Mouse (Mus musculus) forebrain, embryonic 12.5 days (tissue): ENCODE data around the gene Bcs1l. TPM values are rescaled to one million over a fixed set of nuclear protein-coding genes. Genes with fewer than 3 reads are reported as not detected.

Experiments
- ATAC-seq: fragments of 200-750 bp; cut with Nextera tagmentation; 2 replicates; pipeline ENCODE4 v1.8.0; 2017; ENCODE audit warnings: moderate TSS enrichment; ENCODE audit not compliant: low FRiP score
- H3K27ac ChIP-seq: fragments of 300-500 bp; sonication (generic); 2 replicates; pipeline ENCODE4 v1.5.1; 2016; ENCODE audit warnings: mild to moderate bottlenecking
- H3K27me3 ChIP-seq: fragments of 300-500 bp; sonication (generic); 2 replicates; pipeline ENCODE4 v1.6.1; 2016; ENCODE audit warnings: mild to moderate bottlenecking
- H3K36me3 ChIP-seq: fragments of 300-500 bp; sonication (generic); replicated peaks from 2 replicates; pipeline ENCODE4 v1.6.1; 2016; ENCODE audit warnings: mild to moderate bottlenecking
- H3K4me1 ChIP-seq: fragments of 300-500 bp; sonication (generic); 2 replicates; pipeline ENCODE4 v1.6.1; 2016
- H3K4me2 ChIP-seq: fragments of 300-500 bp; sonication (generic); 2 replicates; pipeline ENCODE4 v1.6.1; 2016; ENCODE audit warnings: mild to moderate bottlenecking, moderate library complexity
- H3K4me3 ChIP-seq: fragments of 300-500 bp; sonication (generic); replicated peaks from 2 replicates; pipeline ENCODE4 v1.5.1; 2016; ENCODE audit warnings: mild to moderate bottlenecking
- H3K9ac ChIP-seq: fragments of 300-500 bp; sonication (generic); 2 replicates; pipeline ENCODE4 v1.6.1; 2016; ENCODE audit warnings: mild to moderate bottlenecking
- H3K9me3 ChIP-seq: fragments of 300-500 bp; sonication (generic); 2 replicates; pipeline ENCODE4 v1.6.1; 2016
- WGBS: fragments of 180-500 bp; shearing (Covaris S2); methylation state at CpG from one replicate; pipeline ENCODE4 v1.1.7; 2016; 5-methylcytosine and 5-hydroxymethylcytosine counted together
- polyA plus RNA-seq: library from polyadenylated mRNA; unstranded; fragments of >200 nt; fragmentation: Nextera tagmentation; extraction: Ambion mirVana; gene quantifications from 2 replicates; pipeline ENCODE4 v1.2.1, GENCODE M21; 2016

Bcs1l gene
- polyA plus RNA-seq: 18.3 and 18.5 TPM in 2 replicates

- under 1% methylated on average over 48 of the region's 48 CpGs for WGBS
- H3K9ac ChIP-seq: peak within 1 kb of the TSS; percentile 92
- ATAC-seq: peak; percentile 99
- H3K27ac ChIP-seq: peak within 1 kb of the TSS; percentile 85
- peak within 1 kb of the TSS; percentile 94 for H3K4me2 ChIP-seq
- no peaks in the 10 kb centered on the region for H3K27me3 ChIP-seq
- H3K4me1 ChIP-seq: peaks cover 26% of the 10 kb centered on the region
- H3K9me3 ChIP-seq: no peaks in the 10 kb centered on the region
- H3K36me3 ChIP-seq: peaks cover 36% of the 10 kb centered on the region
- peak within 1 kb of the TSS; percentile 86 for H3K4me3 ChIP-seq
Observed at GRCm38 (mm10) chr1:74587773-74588445, at the start of gene Bcs1l, which contains the start of gene Zfp142. Gene Bcs1l (plus strand): TSS chr1:74588289. Gene Zfp142 (minus strand): TSS chr1:74588246.

- H3K9ac ChIP-seq: no peak overlapping the region
- H3K4me1 ChIP-seq: peaks cover 12% of the 10 kb centered on the region
Observed at GRCm38 (mm10) chr1:74538650-74539049, 49.4 kb upstream of the Bcs1l start.

DNA sequence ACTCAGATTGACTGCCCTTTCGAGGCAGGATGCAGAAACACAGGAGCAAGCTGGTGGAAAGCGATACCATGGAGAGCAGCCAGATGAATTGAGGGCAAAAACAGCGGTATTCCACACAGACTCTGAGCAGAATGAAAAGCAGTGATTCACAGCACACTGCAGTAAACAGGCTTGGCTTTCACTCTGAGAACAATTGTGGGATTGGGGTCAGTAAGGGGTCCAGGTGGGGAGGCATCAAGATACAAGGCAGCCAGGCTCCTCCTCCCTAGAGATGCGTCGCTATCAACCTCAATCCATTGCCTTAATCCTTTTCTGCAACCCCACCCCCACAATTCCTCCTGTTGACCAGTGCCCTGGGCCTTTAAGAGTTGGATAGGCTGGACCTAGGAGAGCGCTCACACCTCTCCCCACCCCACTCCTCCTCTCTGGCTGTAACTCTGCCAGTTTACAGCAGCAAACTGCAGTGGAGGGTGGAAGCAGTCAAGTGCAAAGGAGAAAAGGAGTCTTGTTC is 45.6 kb upstream of the Bcs1l start, which contains the start of gene Plcd4:
Plcd4 (plus strand) TSS at position 438 of the 511 bp plus-strand sequence.
- H3K4me3 ChIP-seq: no peak within 1 kb of the TSS; the same call in 1 of the 2 replicates
- ATAC-seq: 0 out of 2 replicates have a peak, but pooled peaks have one; percentile 20
- WGBS: 3% methylated on average over 6 of the region's 6 CpGs

More at GRCm38 (mm10) chr1:74538650-74539049, 49.4 kb upstream of the Bcs1l start:
- H3K27me3 ChIP-seq: no peaks in the 10 kb centered on the region
- no peak overlapping the region for H3K4me3 ChIP-seq
- no peaks in the 10 kb centered on the region for H3K9me3 ChIP-seq
- no peak for ATAC-seq
- no peak overlapping the region for H3K27ac ChIP-seq
- no peaks in the 10 kb centered on the region for H3K36me3 ChIP-seq
- H3K4me2 ChIP-seq: no peak overlapping the region

GRCm38 (mm10) chr1:74544184-74544583 is 43.9 kb upstream of the Bcs1l start, which contains the start of gene Usp37:
Gene Usp37 (minus strand): TSS chr1:74544284.
- no peak for ATAC-seq
- peaks cover 17% of the 10 kb centered on the region for H3K4me1 ChIP-seq
- no peaks in the 10 kb centered on the region for H3K36me3 ChIP-seq
- no peaks in the 10 kb centered on the region for H3K9me3 ChIP-seq
- H3K4me3 ChIP-seq: no peak within 1 kb of the TSS
- no peak within 1 kb of the TSS for H3K4me2 ChIP-seq
- no peak within 1 kb of the TSS for H3K27ac ChIP-seq
- H3K27me3 ChIP-seq: no peaks in the 10 kb centered on the region
- H3K9ac ChIP-seq: 0 out of 2 replicates have a peak within 1 kb of the TSS, but pooled peaks have one; percentile 40
- 44% methylated on average over 4 of the region's 4 CpGs for WGBS

More for the DNA sequence above, 45.6 kb upstream of the Bcs1l start, which contains the start of gene Plcd4:
- H3K27ac ChIP-seq: no peak within 1 kb of the TSS
- H3K9me3 ChIP-seq: no peaks in the 10 kb centered on the region
- H3K36me3 ChIP-seq: no peaks in the 10 kb centered on the region
- H3K4me2 ChIP-seq: peak within 1 kb of the TSS; percentile 36
- H3K9ac ChIP-seq: 0 out of 2 replicates have a peak within 1 kb of the TSS, but pooled peaks have one; percentile 40
- H3K27me3 ChIP-seq: no peaks in the 10 kb centered on the region
- peaks cover 17% of the 10 kb centered on the region for H3K4me1 ChIP-seq

- Histone ChIP-seq H3K9me3 (no peaks in the 10 kb centered on the region), H3K27ac (no peak overlapping the region)
- 90% methylated on average over 5 of the region's 5 CpGs for WGBS
Observed at GRCm38 (mm10) chr1:74559061-74559460, 29.0 kb upstream of the Bcs1l start.

GRCm38 (mm10) chr1:74565834-74566233 is 22.3 kb upstream of the Bcs1l start:
- ATAC-seq: no peak
- H3K36me3 ChIP-seq: peaks cover 68% of the 10 kb centered on the region
- H3K27ac ChIP-seq: no peak overlapping the region
- no peak overlapping the region for H3K4me2 ChIP-seq
- no peaks in the 10 kb centered on the region for H3K4me1 ChIP-seq
- H3K4me3 ChIP-seq: no peak overlapping the region
- H3K9me3 ChIP-seq: no peaks in the 10 kb centered on the region
- WGBS: 83% methylated on average over 6 of the region's 6 CpGs
- no peak overlapping the region for H3K9ac ChIP-seq
- H3K27me3 ChIP-seq: no peaks in the 10 kb centered on the region

More at GRCm38 (mm10) chr1:74559061-74559460, 29.0 kb upstream of the Bcs1l start:
- H3K27me3 ChIP-seq: no peaks in the 10 kb centered on the region
- H3K9ac ChIP-seq: no peak overlapping the region
- no peak overlapping the region for H3K4me2 ChIP-seq
- peaks cover 7% of the 10 kb centered on the region; the same call in 1 of the 2 replicates for H3K36me3 ChIP-seq
- no peak overlapping the region for H3K4me3 ChIP-seq
- ATAC-seq: no peak
- H3K4me1 ChIP-seq: no peaks in the 10 kb centered on the region

GRCm38 (mm10) chr1:74569739-74570719 is 18.1 kb upstream of the Bcs1l start:
- Histone ChIP-seq H3K9me3 (no peaks in the 10 kb centered on the region), H3K4me2 (no peak overlapping the region), H3K27me3 (no peaks in the 10 kb centered on the region), H3K4me1 (no peaks in the 10 kb centered on the region), H3K9ac (no peak overlapping the region), H3K4me3 (no peak overlapping the region), H3K36me3 (peaks cover 90% of the 10 kb centered on the region), H3K27ac (no peak overlapping the region)
- 92% methylated on average over 29 of the region's 29 CpGs for WGBS
- no peak for ATAC-seq

- Histone ChIP-seq H3K4me2 (no peak overlapping the region), H3K4me1 (peaks cover 17% of the 10 kb centered on the region), H3K27ac (no peak overlapping the region), H3K27me3 (no peaks in the 10 kb centered on the region), H3K4me3 (no peak overlapping the region), H3K9me3 (no peaks in the 10 kb centered on the region), H3K9ac (no peak overlapping the region), H3K36me3 (peaks cover 33% of the 10 kb centered on the region)
- no peak for ATAC-seq
- WGBS: 71% methylated on average over 3 of the region's 3 CpGs
Observed at GRCm38 (mm10) chr1:74582621-74583020, 5.5 kb upstream of the Bcs1l start.

DNA sequence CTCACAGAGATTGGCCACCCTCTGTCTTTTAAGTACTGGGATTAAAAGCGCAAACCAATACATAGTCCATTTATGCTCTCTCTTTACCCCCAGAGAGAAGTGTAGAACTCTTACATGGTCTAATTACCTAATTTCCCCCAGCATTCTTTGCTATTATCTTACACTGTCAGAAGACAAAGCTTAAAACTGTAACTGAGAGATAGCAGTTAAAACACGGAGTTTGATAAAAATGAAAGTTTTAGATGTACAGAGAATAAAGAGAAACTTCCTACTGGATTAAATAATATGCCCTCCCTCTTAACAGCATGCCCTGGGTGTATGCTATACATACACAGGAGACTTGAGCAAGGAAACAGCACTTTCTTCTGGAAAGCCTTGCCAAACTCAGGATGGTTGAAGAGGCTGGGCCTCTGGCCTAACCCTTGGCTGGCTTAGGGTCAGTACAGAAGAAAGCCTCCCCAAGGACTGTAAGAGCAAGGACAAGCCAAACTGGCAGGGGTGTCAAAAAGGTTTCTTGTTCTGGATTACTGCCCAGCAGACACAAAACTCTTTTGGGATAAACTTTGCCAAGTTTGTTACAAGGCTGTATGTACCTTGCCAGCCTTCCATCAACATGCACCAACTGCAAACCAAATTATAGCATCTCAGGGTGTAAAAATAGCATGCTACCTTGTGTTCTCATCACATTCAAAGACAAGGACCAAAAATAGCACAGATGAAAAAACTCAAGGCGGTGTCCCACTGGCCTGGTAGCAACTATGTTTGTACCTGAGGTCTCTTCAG is 3.3 kb upstream of the Bcs1l start:
- no peak for ATAC-seq
- Histone ChIP-seq H3K27ac (no peak overlapping the region), H3K27me3 (no peaks in the 10 kb centered on the region), H3K9ac (no peak overlapping the region), H3K4me1 (peaks cover 26% of the 10 kb centered on the region), H3K9me3 (no peaks in the 10 kb centered on the region), H3K4me2 (no peak overlapping the region), H3K36me3 (peaks cover 13% of the 10 kb centered on the region), H3K4me3 (no peak overlapping the region)
- WGBS: 89% methylated on average over 3 of the region's 3 CpGs

- peak overlapping the region; percentile 86 for H3K4me3 ChIP-seq
- no peaks in the 10 kb centered on the region for H3K9me3 ChIP-seq
- under 1% methylated on average over 24 of the region's 24 CpGs for WGBS
- peaks cover 26% of the 10 kb centered on the region for H3K4me1 ChIP-seq
- H3K36me3 ChIP-seq: peaks cover 34% of the 10 kb centered on the region
- ATAC-seq: no peak
- peak overlapping the region; percentile 92 for H3K9ac ChIP-seq
- H3K4me2 ChIP-seq: peak overlapping the region; percentile 94
- no peaks in the 10 kb centered on the region for H3K27me3 ChIP-seq
- H3K27ac ChIP-seq: peak overlapping the region; percentile 85
Observed at GRCm38 (mm10) chr1:74587233-74587772, 786 bp upstream of the Bcs1l start.

GRCm38 (mm10) chr1:74594434-74594833 is 6.3 kb downstream of the Bcs1l start:
- H3K4me3 ChIP-seq: no peak overlapping the region
- WGBS: 87% methylated on average over 8 of the region's 8 CpGs
- no peak for ATAC-seq
- H3K9ac ChIP-seq: no peak overlapping the region
- no peaks in the 10 kb centered on the region for H3K27me3 ChIP-seq
- peaks cover 84% of the 10 kb centered on the region for H3K36me3 ChIP-seq
- peaks cover under 1% of the 10 kb centered on the region; the same call in 1 of the 2 replicates for H3K4me1 ChIP-seq
- no peak overlapping the region for H3K4me2 ChIP-seq
- no peak overlapping the region for H3K27ac ChIP-seq
- H3K9me3 ChIP-seq: no peaks in the 10 kb centered on the region
